Mouse (Mus musculus): ENCODE measurements around the gene Bdkrb1.

Gene Bdkrb1

DNA sequence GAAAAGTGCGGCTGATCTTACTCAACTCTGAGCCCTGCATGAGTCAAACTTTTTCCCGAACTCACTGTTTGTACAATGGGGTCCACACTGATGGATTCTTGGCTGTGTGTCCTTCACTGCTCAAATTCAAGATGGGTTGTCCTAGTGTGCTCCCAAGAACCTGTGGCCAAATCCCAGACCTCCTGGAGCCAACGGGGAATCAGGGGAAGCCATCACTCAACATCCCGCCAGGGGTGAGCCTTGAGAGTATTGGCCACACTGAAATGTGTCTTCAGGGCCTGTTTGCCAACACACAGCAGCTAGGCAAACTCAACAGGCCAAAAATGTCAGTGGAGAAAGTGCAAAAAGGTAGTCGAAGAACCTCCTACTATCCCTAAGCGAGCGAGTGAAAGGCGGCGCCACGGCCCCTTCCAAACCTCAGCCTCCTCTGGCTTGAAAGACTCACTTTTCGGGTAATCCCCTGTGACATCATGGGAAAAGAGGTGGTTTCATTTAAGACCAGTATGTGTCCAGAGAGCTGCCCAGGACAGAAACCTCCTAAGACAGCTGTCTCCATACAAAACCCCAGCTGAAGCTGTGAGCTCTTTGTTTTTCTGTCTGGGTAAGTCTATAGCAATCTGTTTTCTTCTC is at the start of gene Bdkrb1:
Bdkrb1 (plus strand) TSS at position 505 of the 630 bp plus-strand sequence.
- DNase-seq (ENCODE audit: low spot score), result no peak

DNA sequence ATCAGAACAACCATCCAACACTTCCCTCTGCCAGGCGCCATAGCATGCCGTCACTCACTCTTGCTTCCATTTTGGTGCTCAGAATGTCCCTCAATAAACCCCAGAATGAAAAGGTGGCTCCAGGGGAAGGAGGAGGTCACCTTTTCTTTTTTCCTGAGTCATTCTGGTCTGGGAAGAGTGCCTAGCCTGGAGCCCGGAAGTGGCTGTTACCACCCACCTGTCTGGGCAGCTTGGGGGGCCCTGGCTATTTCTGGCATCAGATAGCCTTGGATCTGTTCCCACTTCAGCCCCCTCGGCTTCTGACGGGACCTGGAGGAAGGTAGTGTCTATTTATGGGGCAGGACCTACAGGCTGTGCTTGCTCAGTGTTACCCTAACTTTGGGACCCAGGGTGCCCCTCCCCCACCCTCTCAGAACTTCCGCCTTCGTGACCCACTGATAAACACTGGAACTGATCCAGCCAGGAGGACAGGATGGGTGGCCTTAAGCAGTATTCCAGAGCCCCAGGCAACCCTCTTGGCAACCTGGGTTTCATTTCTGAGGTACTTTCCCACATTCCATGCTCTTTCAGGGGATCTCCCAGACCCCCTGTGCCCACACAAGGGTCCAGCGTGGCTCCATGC is 48.6 kb upstream of the Bdkrb1 start:
- no peak for DNase-seq (ENCODE audit: low spot score)

GRCm38 (mm10) chr12:105555172-105555571 is 47.7 kb upstream of the Bdkrb1 start:
- no peak for DNase-seq (ENCODE audit: low spot score)

- no peak for DNase-seq (ENCODE audit: low spot score)
These were observed 45.5 kb upstream of the Bdkrb1 start for GRCm38 (mm10) chr12:105557250-105557925.

DNA sequence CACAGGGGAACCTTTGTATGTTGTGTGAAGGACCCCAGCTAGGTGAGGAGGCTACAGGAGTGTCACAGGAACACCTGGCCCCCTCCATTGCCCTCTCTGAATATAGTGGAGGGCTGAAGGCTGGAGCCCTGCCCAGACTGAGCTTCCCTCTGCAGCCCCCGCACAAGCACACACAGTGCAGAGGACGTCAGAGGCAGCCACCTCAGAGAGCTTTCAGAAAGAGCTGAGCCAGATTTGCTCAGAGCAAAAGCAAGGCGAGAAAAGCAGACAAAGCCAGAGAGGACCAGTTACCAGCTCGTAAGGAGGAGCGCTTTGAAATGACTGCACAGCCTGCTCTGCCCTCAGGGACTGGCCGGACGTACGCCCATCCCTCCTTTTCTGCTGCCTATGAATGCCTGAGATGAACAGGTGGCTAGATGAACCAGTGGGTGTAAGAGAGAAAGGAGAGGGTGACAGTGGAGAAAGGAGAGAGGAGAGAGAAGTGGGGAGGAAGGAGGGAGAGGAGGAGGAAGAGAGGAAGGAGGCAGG is 41.8 kb upstream of the Bdkrb1 start:
- DNase-seq (ENCODE audit: low spot score), result no peak

DNA sequence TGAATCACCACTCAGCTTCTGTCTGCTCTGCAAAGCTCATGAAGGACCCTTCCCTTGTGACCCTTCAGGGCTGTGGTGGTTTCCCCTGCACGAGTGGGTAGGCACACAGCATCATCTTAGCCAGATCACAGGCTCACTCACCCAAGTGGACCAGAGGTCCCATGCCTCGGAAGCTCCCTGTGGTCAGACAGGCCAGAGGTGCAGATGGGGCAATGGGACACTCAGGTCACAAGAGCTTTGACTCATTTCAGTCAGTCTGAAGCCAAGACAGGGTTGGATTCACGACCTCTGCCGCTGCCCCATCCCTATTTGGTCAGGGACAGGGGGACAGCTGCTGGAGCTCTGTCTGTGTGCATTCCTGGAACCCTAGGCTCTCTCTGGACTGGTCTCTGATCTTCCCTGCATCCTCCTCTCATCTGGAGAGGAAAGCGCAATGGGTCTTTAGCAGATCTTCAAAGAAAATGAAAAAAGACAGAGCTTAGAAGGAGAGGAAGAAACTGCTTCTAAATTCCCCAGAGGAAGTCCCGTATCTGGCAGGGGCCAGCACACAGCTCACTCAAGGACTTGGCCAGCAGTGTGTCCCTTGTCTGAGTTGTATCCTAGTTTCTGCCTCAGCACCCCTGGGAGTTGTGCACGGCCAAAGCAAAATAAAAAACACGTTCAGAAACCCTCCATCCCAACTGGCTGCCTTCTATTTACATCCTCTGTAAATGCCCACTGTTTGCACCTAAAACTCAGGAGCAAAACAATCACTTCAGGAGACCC is 40.6 kb upstream of the Bdkrb1 start:
- no peak for DNase-seq (ENCODE audit: low spot score)

GRCm38 (mm10) chr12:105562936-105563680 is 39.8 kb upstream of the Bdkrb1 start, which contains the start of gene Bdkrb2:
TSS of gene Bdkrb2 (plus strand) at chr12:105563226.
- no peak for DNase-seq (ENCODE audit: low spot score)

DNA sequence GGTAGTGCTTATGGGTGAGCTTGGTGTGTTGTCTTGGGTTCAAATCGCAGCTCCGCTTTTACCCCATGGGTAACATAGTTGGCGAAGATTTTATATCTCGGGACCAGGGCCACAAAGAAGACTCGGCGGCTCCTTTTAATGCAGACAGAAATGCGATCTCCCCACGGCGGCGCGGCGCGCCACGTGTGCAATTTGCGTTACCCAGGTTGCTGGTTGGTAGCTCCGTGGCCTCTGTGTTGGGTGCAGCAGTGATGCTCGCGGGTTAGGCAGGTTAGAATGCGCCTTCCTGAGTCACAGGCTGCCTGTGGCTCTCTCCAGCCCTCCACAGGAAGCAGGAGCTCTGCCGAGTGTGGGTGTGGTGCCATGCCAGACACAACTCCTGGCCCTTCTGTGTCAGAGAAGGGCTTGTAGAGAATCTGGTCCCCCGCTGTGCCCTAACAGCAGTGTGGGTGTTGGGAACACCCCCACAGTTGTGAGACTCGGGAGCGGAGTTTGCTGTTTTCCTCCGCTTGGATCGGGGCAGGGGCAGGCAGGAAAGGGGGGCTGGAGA is 39.1 kb upstream of the Bdkrb1 start:
- DNase-seq (ENCODE audit: low spot score), result no peak

GRCm38 (mm10) chr12:105565221-105565620 is 37.7 kb upstream of the Bdkrb1 start:
- DNase-seq (ENCODE audit: low spot score), result no peak

DNA sequence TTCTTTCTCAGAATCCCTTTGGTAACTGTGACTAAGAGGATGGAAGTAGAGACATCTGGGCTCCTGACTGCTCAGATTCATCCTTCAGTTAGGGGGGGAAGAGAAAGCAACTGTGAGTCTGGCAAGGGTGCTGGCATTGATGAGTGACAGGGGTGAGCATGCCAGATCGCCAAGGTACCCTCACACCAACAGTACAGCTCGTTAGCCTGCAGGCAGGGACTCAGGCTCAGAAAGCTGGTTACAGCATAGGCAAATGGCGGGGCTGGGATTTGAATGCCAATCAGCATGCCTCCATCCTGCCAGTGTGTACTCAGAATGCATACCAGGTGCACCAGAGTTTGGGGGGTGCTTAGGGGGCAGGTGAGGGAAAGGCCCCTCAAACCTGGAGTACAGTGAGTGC is 31.0 kb upstream of the Bdkrb1 start:
- no peak for DNase-seq (ENCODE audit: low spot score)

GRCm38 (mm10) chr12:105572622-105573021 is 30.3 kb upstream of the Bdkrb1 start:
- no peak for DNase-seq (ENCODE audit: low spot score)

- no peak for DNase-seq (ENCODE audit: low spot score)
These were observed 28.5 kb upstream of the Bdkrb1 start for GRCm38 (mm10) chr12:105574356-105574755.

DNA sequence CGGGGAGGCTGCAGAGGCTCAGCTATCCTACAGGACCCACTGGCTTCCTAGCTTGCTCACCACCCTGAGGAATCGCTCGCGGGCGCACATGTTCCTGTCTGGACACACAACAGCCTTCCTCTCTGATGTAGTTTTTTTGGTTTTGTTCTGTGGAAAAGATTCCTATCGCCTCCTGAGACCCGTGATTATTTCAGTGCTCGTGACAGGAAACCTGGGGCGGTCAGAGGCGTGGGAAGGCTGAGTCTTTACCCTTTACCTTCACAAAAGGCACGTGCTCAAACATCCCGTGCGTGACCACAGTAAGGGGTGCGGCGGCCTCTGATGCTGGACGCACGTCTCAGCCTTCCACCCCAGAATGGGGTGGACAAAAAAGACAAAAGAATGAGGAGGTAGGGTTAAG is 22.4 kb upstream of the Bdkrb1 start:
- DNase-seq (ENCODE audit: low spot score), result no peak

DNA sequence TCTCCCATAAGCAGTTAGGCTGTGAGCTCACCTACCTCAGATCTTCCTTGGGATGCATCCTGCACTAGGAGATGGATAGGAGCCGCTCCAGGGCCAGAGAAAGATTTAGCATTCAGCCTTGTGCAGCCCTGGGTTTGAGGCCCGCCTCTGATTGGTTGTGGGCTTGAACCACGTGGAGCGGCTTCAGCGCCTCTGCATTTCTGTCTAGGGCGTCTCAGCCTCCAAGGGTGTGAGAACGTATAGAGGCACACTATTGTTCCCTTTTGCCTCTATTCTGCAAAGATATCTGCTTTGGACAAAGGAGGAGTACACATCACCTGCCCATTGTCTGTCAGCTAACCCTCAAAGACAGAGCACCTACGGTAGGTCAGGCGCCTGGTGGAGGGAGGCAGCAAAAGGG is 20.4 kb upstream of the Bdkrb1 start:
- DNase-seq (ENCODE audit: low spot score), result no peak

DNA sequence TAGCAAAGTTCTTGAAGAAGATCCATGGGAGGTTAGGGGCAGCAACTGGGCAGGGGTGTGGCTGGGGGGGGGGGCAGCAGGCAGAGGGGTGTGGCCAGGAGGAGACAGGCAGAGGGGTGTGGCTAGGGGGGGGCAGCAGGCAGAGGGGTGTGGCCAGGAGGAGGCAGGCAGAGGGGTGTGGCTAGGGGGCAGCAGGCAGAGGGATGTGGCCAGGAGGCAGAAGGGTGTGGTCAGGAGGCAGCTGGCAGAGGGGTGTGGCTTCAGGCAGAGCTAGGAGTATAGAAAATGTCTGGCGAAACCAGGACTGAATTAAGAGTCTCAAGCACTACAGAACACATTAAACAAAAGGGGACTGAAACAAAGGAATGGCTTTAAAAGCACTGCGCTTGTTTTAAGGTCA is 19.4 kb upstream of the Bdkrb1 start:
- DNase-seq (ENCODE audit: low spot score), result no peak

GRCm38 (mm10) chr12:105584851-105585250 is 18.0 kb upstream of the Bdkrb1 start:
- DNase-seq (ENCODE audit: low spot score), result no peak

- no peak for DNase-seq (ENCODE audit: low spot score)
These were observed 15.4 kb upstream of the Bdkrb1 start for GRCm38 (mm10) chr12:105587526-105587925.

GRCm38 (mm10) chr12:105590786-105591185 is 12.1 kb upstream of the Bdkrb1 start:
- no peak for DNase-seq (ENCODE audit: low spot score)

DNA sequence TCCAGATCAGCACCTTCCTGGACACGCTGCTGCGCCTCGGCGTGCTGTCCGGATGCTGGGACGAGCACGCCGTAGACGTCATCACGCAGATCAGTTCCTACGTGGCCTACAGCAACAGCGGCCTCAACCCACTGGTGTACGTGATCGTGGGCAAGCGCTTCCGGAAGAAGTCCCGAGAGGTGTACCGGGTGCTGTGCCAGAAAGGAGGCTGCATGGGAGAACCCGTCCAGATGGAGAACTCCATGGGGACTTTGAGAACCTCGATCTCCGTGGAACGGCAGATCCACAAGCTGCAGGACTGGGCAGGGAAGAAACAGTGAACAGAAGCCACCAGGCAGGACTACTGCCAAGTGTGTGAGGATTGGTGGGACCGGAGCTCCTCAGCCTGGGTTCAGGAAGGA is 10.5 kb upstream of the Bdkrb1 start:
- no peak for DNase-seq (ENCODE audit: low spot score)

- no peak for DNase-seq (ENCODE audit: low spot score)
These were observed 9.4 kb upstream of the Bdkrb1 start for GRCm38 (mm10) chr12:105593471-105593870.

GRCm38 (mm10) chr12:105597135-105597534 is 5.8 kb upstream of the Bdkrb1 start:
- DNase-seq (ENCODE audit: low spot score), result no peak

All from layer of hippocampus, adult 9-10 months (tissue).